Mouse (Mus musculus) urinary bladder, adult 2 months (tissue): Measurements from ENCODE around the gene Serpina3a. TPM values are rescaled to one million over a fixed set of nuclear protein-coding genes. Genes with fewer than 3 reads are reported as not detected.
"Not testable (repeated sequence)": the region's sequence is repeated elsewhere in the genome, so short reads cannot be mapped to it uniquely, and the experiment has no call there.

ENCODE experiments used
- DNase-seq: peaks from one replicate; pipeline ENCODE4 v3.0.0; 2022; ENCODE audit warnings: low spot score
- polyA plus RNA-seq: library from polyadenylated mRNA; depleted of rRNA; stranded (reverse); fragments of >200 nt; gene quantifications from 2 replicates; pipeline ENCODE4 v1.2.3, GENCODE M21; 2012; rRNA removed

The Serpina3a gene
- not detected in 2 replicates for polyA plus RNA-seq

DNA sequence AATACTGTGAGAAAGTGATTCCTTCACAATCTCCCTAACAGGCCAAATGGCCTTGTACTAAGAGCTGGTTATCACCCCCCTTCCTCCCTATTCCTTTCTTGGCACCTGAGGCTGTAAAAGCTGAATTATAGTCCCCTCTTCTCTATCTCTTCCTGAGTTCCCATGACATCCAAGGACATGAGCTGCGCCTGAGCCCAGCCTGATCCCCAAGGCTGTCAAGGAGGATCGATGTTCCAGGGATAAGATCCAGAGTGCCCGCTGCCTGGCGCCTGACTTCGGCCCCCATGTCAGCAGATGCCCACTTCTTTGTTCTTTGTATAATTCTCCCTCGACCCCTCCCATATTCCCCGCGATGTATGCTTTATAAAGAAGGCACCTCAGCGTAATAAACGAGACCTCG, at the start of gene Serpina3a:
Gene Serpina3a, plus strand, starts transcription at position 392 of the 400 bp plus-strand sequence.
- DNase-seq: not testable (repeated sequence)

DNA sequence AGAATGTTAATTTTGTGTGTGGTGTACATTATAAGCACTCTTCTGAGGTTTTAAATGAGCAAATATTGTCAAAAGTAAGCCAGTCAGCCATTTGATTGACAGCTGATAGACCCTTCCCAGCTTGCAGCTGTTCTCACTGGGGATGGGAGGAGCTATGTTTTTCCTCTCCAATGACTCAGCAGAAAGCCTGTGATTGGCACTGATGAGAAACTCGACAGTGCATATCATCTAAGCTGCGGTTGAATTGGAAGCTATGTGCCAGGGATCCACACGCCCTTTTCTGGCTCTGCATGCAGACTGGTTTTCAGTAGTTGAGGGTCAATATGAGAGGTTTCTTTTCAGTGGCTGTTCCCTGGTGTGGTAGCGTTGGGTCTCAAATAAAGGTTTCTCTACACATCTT, 48.0 kb upstream of the Serpina3a start:
- no peak for DNase-seq

DNA sequence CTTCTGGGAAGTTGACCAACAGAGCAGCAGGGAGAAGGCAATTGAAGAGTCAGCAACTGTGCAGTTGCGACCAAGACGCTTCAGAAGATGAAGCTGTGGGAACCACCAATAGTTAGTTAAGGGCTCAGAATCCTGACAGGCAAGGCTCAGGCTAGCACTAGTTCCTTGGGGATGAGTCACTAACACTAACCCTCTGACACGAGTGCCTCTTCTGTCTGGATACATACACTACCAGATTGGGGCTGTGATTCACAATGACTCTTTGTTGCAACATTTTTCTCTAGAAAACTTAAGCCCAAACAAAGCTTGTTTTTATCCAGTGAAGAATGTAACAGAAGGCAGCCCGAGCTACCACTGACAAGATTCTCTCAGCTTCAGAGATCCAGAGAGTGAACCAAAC, 47.5 kb upstream of the Serpina3a start:
- DNase-seq: no peak

DNA sequence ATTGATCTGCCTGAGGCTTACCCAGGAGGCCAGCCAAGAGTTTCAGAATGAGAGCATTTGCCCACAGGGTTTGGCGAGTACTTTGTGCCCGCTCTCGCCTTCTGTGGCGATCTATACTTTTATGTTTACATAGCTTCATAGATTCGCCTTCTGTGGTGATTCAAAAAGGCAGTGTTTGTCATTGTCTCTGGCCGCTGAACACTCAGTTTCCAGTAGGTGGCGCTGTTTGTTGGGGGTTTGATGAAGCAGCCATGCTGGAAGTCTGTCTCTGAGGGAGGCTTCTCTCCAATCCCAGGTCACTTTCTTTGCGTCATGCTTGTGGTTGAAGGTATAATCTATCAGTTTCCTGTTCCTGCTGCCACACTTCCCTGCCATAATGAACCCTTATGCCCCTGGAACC, 46.3 kb upstream of the Serpina3a start:
- DNase-seq: peak; percentile 36

DNA sequence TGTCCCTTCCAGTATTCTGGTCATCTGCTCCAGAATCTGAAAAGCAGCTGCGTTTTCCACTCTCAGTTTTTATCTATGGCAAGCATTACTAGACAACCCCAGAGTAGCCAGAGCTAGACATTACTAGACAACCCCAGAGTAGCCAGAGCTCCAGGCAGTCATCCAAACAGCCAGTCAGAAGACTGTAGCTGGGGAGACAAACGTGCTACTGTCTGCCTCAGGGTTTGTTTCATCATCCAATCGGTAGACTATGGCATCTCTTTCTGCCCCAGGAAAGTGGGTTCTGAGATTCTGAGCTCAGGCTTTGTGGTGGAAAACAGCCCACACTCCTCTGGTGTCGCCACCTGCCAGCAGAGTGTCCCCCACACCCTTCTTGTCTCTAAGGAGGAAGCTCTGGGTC, 45.0 kb upstream of the Serpina3a start:
- DNase-seq: no peak

DNA sequence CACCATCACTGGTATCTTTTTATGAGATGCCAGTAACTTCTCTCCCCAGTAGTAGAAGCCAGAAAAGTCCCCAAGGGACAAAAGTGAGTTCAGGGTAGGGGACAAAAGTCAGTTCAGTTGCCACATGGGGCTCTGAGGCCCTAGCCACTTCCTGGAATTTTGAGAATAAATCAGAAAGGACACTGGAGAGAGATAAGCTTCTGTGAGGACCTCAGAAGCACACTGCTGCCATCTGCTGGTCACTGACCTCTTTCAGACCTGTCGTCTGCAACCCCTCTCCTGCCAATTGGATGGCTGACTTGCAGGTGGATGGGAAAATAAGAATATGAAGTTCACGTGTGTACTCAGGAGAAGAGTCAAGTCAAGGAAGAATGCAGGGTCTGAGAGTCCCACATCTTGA, 42.9 kb upstream of the Serpina3a start:
- DNase-seq: peak; percentile 41

DNA sequence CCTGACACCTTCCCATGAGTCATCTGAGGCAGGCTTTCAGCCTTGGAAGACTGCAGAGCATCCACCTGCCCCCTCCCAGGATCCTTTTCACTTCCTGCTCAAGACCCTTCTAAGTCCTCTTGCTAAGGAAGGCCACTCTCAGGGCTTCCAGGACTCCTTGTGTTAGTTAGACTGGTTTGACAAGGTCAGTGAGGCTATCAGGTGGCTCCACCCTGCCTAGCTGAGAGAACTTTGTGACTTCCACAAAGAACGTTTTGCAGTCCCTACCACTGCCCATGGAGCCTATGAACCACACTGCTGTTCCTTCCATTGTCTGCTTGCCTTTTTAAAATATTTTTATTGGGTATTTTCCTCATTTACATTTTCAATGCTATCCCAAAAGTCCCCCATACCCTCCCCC, 40.8 kb upstream of the Serpina3a start:
- no peak for DNase-seq

DNA sequence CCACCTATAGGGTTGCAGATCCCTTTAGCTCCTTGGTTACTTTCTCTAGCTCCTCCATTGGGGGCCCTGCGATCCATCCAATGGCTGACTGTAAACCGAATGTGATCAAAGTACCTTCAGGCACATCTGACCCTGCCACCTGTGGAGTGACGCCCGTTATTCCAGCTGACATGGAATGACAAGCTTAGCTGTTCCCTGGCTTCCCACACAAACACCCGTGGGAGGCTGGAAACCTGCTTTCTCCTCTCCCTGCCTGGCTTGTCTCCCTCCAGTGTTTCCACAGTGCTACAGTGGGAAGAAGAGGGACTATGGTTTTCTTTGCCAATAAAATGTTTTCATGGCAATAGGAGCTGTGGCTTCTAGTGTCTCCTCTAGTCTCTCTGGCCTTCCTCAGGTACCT, 40.2 kb upstream of the Serpina3a start:
- no peak for DNase-seq

DNA sequence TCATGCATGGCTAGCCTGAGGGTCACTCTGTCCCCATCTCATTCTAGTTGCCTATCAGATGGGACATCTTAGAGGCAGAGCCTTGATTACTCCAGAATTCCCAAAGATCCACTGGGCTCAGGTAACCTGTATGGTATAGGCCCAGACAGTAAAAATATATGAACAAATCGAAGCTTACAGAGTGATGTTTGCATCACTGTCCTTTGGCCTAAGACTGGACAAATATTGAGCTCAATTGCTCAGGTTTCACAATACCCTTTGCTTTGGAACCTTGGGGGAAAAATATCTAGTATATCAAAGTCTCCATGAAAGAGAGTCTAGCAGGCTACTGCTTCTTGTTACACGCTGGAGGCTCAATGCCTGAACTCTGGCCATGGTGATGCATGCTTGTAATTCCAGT, 22.4 kb upstream of the Serpina3a start:
- no peak for DNase-seq

DNA sequence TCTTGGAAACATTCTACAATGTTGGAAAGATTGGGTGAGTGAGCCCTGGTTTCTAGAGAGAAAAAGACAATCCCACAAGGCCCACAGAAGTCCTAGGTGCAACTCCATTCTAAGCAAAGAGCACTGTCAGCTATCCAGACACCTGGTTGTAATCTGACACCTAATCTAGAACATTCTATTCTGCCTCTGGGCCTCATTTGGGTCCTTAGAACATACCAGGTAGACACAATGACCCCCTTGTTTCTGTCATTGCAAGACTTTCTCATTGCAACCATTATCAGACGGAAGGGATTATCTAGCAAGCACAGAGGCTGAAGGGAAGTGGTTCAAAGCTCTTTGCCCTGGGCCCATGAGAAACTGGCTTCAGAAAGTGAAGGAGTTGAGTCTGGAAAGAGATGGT, 21.2 kb upstream of the Serpina3a start:
- no peak for DNase-seq

DNA sequence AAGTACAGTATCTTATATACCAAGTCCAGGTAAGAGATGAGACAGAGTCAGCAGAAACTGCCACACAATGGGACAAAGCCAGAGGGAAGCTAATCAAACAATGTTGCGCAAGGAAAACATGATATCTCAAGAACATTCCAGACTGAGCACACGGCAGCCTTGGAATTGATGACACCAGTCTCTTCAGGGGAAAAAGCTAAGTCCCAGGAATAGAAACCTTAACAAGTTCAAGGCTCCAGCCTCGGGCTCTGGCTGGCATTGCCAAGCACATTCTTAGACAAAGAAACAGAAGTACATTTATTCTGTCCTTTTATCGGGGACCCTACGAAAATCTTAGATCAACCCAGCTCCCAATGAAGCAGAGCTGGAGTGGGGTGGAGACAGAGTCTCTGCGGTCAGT, 11.8 kb upstream of the Serpina3a start, which contains the start of gene Serpina5:
Gene Serpina5, plus strand, starts transcription at position 346 of the 400 bp plus-strand sequence.
- no peak for DNase-seq

DNA sequence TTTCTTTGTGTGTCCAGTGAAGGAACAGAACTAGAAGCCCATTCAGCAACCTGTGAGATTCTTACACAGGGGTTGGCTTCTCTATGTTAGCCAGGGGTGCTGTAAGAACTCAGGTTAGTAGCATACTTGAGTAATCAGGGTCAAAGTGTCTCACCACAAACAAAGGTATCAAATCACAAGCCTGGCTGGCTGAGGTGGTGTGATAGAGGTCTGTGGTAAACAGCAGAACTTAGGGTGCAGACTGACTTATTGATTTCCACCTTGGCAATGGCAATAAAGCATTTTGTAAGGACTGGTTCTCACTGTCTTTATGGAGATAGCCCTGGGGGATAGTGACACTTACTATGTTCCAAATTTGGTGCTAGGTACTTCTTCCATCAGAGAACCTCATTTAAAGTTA, 6.7 kb upstream of the Serpina3a start:
- DNase-seq: no peak

DNA sequence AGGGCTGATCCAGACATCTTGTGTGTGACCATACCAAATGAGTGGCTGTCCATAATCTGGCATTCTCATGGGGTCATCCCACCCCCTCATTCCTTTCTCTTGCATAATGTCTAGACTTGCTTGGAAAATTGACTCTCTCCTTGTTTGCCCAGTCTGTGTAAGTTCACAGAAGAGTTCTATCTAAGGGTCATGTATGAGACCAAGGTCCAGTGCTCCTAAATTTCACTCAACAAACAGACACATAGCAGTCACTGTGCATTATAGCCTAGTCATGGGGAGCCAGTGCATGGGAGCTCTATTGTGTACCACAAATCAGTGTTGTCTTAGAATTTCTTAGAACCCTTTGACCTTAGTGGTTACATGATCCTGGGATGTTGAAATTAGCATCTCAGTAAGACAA, 5.6 kb upstream of the Serpina3a start:
- DNase-seq: no peak

DNA sequence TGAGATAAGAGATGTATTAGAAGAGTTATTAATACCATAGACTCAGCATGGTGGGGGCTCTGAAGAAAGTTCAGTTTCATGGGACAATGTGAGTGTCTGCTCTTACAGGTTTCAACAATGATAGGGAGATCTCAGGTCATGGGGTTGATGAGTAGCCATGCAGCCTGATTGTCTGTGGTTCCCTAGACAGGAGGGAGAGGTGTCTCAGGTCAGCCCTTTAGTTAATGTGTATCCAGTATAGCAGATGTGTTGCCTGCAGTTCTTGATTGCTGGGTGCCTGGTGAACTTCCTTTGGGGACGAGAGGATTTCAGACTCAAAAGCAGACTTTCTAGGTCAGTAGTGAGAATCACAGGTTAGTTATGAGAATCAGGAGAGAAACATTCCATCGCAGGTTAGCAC, 4.0 kb upstream of the Serpina3a start:
- no peak for DNase-seq

DNA sequence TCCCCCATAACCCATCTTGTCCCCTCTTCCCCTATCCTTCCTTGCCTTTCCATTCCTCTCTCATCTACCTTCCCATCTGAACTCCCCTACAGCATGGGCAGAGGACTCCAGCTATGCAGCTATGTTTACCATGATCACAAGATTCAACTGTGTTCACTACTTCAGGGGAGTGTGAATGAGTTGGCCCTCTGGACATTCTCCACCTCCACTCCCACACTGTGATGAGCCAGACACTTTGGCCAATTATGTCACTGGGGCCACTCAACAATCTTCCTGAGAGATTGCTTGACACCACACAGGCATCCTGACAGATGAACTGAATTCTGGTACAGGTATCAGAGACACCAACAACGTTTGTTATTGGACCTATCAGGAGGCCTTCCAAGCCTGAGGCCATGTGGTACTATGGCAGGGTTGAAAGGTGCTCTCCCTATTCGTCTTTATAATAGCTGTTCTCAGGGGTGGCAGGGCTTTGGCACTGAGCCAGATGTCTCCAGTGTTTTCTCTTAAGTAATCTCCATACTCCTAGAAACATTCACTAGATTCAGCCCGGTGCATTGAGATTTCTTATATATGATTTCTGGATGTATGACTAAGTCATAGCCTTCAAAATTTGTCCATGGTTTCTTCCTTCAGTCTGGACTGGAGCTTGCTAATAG, 2.5 kb downstream of the Serpina3a start:
- no peak for DNase-seq

DNA sequence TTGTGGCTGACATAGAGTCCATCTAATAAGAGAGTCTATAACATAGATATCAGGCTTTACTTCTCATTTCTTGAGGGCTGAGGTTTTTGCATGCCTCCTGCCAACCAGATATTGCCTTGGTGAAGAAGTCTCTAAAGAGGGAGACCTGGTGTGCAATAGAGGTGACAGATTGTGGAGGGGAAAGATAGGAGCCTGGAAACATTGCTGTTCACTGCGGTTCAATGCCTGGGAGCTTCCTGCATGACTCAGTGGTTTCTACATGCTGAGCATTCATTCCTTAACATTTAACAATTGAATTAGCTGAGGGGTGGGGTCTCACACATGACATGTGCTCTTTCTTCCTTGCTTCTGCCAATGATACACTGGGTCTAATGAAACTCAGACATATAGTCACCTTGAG, 10.6 kb downstream of the Serpina3a start:
- no peak for DNase-seq

DNA sequence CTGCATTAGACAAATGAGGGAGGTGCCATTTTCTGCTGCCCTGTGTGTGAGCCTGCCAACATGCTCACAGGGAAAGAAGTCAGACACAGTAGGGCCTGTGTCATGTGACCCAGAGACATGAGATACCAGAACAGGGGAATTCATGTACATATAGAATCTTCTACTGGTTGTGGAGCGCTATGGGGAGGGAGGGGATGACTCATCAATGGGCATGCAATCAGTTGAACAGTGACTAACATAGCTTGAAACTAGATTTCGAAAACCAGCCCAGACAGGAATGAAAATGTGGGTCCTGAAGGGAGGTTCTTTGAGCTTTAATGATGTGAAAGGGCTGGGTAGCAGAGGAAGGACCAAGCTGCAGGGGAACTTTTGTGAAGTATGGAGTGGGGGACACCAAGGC, 11.5 kb downstream of the Serpina3a start:
- DNase-seq: no peak

DNA sequence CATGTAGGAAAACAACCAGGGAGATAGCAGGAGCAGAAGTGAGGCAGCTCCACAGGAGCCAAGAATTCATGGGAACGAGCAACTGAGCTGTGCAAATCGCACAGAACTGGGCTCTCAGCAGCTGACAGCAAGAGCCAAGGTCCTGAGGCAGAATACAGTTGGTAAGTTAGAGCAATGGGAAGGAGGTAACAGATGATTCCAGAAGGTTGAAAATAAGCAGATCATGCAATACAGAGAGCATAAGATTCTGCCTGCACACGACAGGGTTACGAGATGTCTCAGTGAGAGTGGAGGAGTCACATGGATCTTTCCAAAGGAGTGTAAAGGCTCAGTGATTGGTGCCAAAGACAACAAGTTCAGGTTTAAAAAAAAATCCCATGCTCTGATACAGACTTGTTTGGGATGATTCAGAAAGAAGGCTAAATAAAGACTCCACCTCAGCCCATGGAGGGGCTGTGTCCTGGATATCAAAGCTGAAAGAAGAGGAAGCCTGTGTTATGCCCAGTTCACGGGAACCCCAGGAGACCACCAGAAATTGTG, 12.6 kb downstream of the Serpina3a start:
- DNase-seq: no peak

DNA sequence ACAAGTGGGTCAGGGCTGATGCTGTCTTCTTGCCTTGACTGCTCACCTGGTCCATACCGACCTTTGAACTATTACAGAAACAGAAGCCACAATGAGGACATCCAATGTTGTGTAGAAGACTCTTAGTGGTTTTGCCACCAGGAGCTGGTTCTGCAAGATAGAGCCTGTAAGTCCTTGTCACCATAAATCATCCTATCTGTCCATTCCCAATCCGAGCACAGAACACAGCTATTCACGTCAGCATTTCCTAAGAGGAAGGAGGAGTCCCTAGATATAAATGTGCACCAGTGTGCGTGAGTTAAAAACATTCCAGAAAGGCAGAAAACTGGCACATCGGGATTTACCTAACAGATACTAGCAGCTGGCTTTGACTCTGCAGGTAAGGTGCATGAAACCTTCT, 15.2 kb downstream of the Serpina3a start, which contains the start of gene Serpina3b:
Gene Serpina3b, plus strand, starts transcription at position 301 of the 400 bp plus-strand sequence.
- DNase-seq: no peak

DNA sequence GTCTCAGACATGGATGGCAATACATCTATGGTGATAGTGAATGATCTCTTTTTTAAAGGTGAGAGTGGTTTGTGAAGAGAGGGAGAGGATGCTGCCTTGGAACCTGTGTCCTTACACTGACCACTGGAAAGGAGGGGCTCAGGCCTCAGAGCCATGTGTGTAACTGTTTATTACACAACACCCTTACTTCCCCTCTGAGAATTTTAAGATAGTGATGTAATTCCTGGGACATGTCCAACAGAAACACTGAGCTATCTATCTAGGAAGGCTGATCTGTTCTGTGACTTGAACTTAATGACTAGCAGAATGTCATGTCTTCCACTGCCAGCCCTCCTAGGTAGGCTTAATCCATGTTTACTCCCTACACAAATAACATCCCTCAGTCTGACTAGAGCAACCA, 18.5 kb downstream of the Serpina3a start:
- no peak for DNase-seq

DNA sequence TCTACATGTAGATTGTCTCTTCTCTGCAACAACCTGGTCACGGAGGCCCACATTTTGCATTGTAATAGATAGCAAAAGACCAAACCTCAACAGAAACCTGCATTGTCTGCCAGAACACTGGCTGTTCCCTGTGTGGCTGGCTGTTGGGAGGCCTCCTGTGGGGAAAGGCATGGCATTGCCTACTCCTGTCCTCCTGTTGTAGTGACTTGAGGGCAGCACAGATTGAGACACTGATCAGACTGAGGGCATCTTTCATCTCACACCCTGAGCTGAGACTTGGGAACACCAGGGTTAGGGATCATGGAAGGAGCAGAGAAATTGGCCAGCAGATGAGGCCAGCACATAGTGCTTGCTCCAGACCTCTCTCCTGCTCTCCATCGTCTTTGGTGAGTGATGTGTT, 25.7 kb downstream of the Serpina3a start:
- no peak for DNase-seq

DNA sequence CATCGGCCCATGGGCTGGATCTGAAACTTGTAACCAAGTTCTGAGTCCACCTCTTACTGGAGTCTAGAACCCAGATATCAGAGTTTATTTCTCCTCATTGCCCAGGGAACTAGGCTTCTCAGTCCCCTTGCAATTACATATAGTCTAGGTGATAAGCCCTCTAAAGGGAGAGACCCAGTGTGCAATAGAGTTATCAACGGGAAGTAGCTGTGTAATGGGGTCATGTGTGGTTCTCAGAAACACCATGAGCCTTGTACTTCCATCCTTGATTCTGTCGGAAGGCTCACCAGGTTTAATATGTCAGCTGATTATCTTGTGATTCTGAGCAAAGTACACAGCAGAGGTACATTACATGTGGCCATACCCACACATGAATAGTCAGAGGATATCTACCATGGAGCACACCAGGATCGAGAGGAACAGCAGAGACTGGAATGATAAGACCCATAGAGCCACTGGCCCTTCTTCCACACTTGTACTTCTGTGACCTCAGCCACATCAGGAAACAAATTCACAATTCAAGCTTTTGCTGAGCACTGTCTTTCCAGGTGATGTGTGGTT, 28.1 kb downstream of the Serpina3a start:
- no peak for DNase-seq

DNA sequence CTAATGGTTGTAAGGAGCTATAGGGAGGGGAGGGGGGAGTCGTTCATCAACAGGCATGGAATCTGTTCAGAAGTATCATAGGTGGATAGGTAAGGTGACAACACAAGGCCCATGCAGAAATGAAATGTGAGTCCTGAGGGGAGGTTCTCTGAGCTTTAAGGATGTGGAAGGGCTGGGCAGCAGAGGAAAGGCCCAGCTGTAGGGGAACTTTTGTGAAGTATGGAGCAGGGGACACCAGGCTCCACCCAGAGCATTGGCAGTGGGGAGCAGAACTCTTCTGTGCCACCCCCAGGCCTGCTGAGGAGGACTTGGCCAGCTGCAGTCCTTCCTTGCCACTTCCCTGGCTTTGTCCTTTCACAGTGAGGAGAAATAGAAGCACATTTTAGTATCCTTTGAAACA, 29.0 kb downstream of the Serpina3a start:
- DNase-seq: no peak

DNA sequence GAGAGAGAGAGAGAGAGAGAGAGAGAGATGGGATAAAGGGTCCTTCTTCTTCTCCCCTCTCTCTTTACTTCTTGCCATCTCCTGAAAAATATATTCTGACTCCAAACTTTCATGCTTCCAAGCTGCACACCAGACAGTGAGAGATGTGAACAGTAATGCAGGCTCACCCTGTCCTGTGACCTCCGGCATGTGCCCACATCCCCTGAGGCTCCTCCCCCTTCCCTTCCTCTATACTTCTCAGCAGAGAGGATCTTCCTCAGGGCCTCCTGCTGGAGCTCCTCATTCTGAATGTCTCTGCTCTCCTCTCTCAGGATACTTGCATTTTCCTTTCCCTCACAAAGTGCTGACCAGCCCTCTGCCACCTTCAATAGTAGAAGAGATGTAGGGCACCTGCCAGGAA, 29.9 kb downstream of the Serpina3a start:
- no peak for DNase-seq
